Mouse (Mus musculus): Measurements from ENCODE around the gene Dock4.

Gene Dock4

GRCm38 (mm10) chr12:40745501-40745900 is 299.7 kb downstream of the Dock4 start:
- in situ Hi-C loops (cut with MboI, MseI), result no loop called here

GRCm38 (mm10) chr12:40746081-40746480 is 300.3 kb downstream of the Dock4 start:
- in situ Hi-C loops (cut with MboI, MseI), result no loop called here

- in situ Hi-C loops (cut with MboI, MseI), result no loop called here
These were observed 313.5 kb downstream of the Dock4 start for GRCm38 (mm10) chr12:40759281-40759680.

GRCm38 (mm10) chr12:40767258-40767816 is 321.6 kb downstream of the Dock4 start:
- in situ Hi-C loops (cut with MboI, MseI), result no loop called here

- in situ Hi-C loops (cut with MboI, MseI), result no loop called here
These were observed 327.3 kb downstream of the Dock4 start for GRCm38 (mm10) chr12:40773091-40773490.

GRCm38 (mm10) chr12:40781554-40781953 is 335.8 kb downstream of the Dock4 start:
- in situ Hi-C loops (cut with MboI, MseI), result no loop called here

GRCm38 (mm10) chr12:40788621-40789111 is 342.9 kb downstream of the Dock4 start:
- in situ Hi-C loops (cut with MboI, MseI), result no loop called here

GRCm38 (mm10) chr12:40789379-40790361 is 343.9 kb downstream of the Dock4 start:
- in situ Hi-C loops (cut with MboI, MseI), result no loop called here

GRCm38 (mm10) chr12:40791221-40791620 is 345.5 kb downstream of the Dock4 start:
- in situ Hi-C loops (cut with MboI, MseI), result no loop called here

- in situ Hi-C loops (cut with MboI, MseI), result no loop called here
These were observed 346.5 kb downstream of the Dock4 start for GRCm38 (mm10) chr12:40792184-40792650.

GRCm38 (mm10) chr12:40794066-40794465 is 348.3 kb downstream of the Dock4 start:
- in situ Hi-C loops (cut with MboI, MseI), result no loop called here

- in situ Hi-C loops (cut with MboI, MseI), result no loop called here
These were observed 349.0 kb downstream of the Dock4 start for GRCm38 (mm10) chr12:40794756-40795155.

- in situ Hi-C loops (cut with MboI, MseI), result no loop called here
These were observed 350.0 kb downstream of the Dock4 start for GRCm38 (mm10) chr12:40795768-40796167.

GRCm38 (mm10) chr12:40796813-40797491 is 351.2 kb downstream of the Dock4 start:
- in situ Hi-C loops (cut with MboI, MseI), result no loop called here

- in situ Hi-C loops (cut with MboI, MseI), result no loop called here
These were observed 352.0 kb downstream of the Dock4 start for GRCm38 (mm10) chr12:40797561-40798343.

GRCm38 (mm10) chr12:40798344-40799017 is 352.7 kb downstream of the Dock4 start:
- in situ Hi-C loops (cut with MboI, MseI), result no loop called here

GRCm38 (mm10) chr12:40801456-40801855 is 355.7 kb downstream of the Dock4 start:
- in situ Hi-C loops (cut with MboI, MseI), result loop anchor here (25.0 kb wide), 1 partner anchor 539 kb away; no protein-coding TSS in a partner anchor

GRCm38 (mm10) chr12:40805257-40805656 is 359.5 kb downstream of the Dock4 start:
- in situ Hi-C loops (cut with MboI, MseI), result loop anchor here (25.0 kb wide), 1 partner anchor 543 kb away; no protein-coding TSS in a partner anchor

GRCm38 (mm10) chr12:40807916-40808315 is 362.2 kb downstream of the Dock4 start:
- in situ Hi-C loops (cut with MboI, MseI), result loop anchor here (25.0 kb wide), 1 partner anchor 546 kb away; no protein-coding TSS in a partner anchor

- in situ Hi-C loops (cut with MboI, MseI), result loop anchor here (25.0 kb wide), 1 partner anchor 551 kb away; no protein-coding TSS in a partner anchor
These were observed 367.7 kb downstream of the Dock4 start for GRCm38 (mm10) chr12:40813474-40813873.

Data from regulatory T cell (primary cell).